Mouse (Mus musculus) cerebellum, adult 9-10 months (tissue): ENCODE results near the gene Arf1.

Experiments used
- DNase-seq: peaks from one replicate; pipeline ENCODE4 v3.0.0; 2022

Gene Arf1

GRCm38 (mm10) chr11:59228122-59228953 is at the start of gene Arf1:
Gene Arf1, minus strand, starts transcription at chr11:59228270.
- peak; percentile 96 for DNase-seq

GRCm38 (mm10) chr11:59276877-59277276 is 48.8 kb upstream of the Arf1 start:
- DNase-seq, result no peak

GRCm38 (mm10) chr11:59274184-59274583 is 46.1 kb upstream of the Arf1 start:
- no peak for DNase-seq

- no peak for DNase-seq
Observed at GRCm38 (mm10) chr11:59266727-59267126, 38.7 kb upstream of the Arf1 start.

- no peak for DNase-seq
Observed at GRCm38 (mm10) chr11:59265154-59265813, 37.2 kb upstream of the Arf1 start.

- DNase-seq, result no peak
Observed at GRCm38 (mm10) chr11:59264593-59264992, 36.5 kb upstream of the Arf1 start.

- DNase-seq, result no peak
Observed at GRCm38 (mm10) chr11:59263870-59264563, 35.9 kb upstream of the Arf1 start.

- DNase-seq, result no peak
Observed at GRCm38 (mm10) chr11:59262308-59262707, 34.2 kb upstream of the Arf1 start.

- DNase-seq, result no peak
Observed at GRCm38 (mm10) chr11:59260706-59261493, 32.8 kb upstream of the Arf1 start.

GRCm38 (mm10) chr11:59259647-59260046 is 31.6 kb upstream of the Arf1 start:
- no peak for DNase-seq

GRCm38 (mm10) chr11:59248101-59248500 is 20.0 kb upstream of the Arf1 start:
- no peak for DNase-seq

GRCm38 (mm10) chr11:59243856-59244255 is 15.8 kb upstream of the Arf1 start:
- DNase-seq, result no peak

GRCm38 (mm10) chr11:59241841-59242240 is 13.8 kb upstream of the Arf1 start:
- no peak for DNase-seq

- DNase-seq, result no peak
Observed at GRCm38 (mm10) chr11:59239796-59240195, 11.7 kb upstream of the Arf1 start.

- DNase-seq, result no peak
Observed at GRCm38 (mm10) chr11:59239428-59239785, 11.3 kb upstream of the Arf1 start.

- peak; percentile 87 for DNase-seq
Observed at GRCm38 (mm10) chr11:59238525-59239427, 10.7 kb upstream of the Arf1 start.

- no peak for DNase-seq
Observed at GRCm38 (mm10) chr11:59232797-59233196, 4.7 kb upstream of the Arf1 start.

GRCm38 (mm10) chr11:59230144-59230760 is 2.2 kb upstream of the Arf1 start:
- DNase-seq, result peak; percentile 73

GRCm38 (mm10) chr11:59227604-59228121 is 407 bp downstream of the Arf1 start:
- peak; percentile 66 for DNase-seq

- DNase-seq, result peak; percentile 31
Observed at GRCm38 (mm10) chr11:59226787-59227603, 1.1 kb downstream of the Arf1 start.
